Mouse (Mus musculus) inflammation-experienced regulatory T-cells (primary cell): ENCODE results near the gene Higd1a. TPM values are rescaled to one million over a fixed set of nuclear protein-coding genes. Genes with fewer than 3 reads are reported as not detected.

Experiments
- polyA plus RNA-seq, 2 experiments: library from polyadenylated mRNA; unstranded; fragments of 100-300 nt; shearing (Covaris generic); gene quantifications; one replicate each; pipeline ENCODE4 v1.2.1; 2017

Gene Higd1a
- polyA plus RNA-seq, result 10 to 100 TPM; 77.7 to 98.0 TPM

GRCm38 (mm10) chr9:121858153-121858488 lies at the start of gene Higd1a:
Gene Higd1a, minus strand, starts transcription at chr9:121858362.

GRCm38 (mm10) chr9:121898245-121898644 lies 40.1 kb upstream of the Higd1a start, which contains the start of gene Ackr2:
Gene Ackr2, plus strand, starts transcription at chr9:121898355.

GRCm38 (mm10) chr9:121838829-121839621 lies 19.1 kb downstream of the Higd1a start, which contains the start of gene Ccdc13:
Gene Ccdc13, minus strand, starts transcription at chr9:121839461.

Other genes starting within 250 kb of the Higd1a start
- gene Lyzl4, start 216.3 kb downstream of the Higd1a start, polyA plus RNA-seq, result not detected
- gene Vipr1, start 215.6 kb downstream of the Higd1a start, polyA plus RNA-seq, result 10 to 100 TPM in 1 of 2 experiments, 1 to 10 TPM in 1; 5.6 to 58.4 TPM
- gene Sec22c, start 152.9 kb downstream of the Higd1a start, polyA plus RNA-seq, result 10 to 100 TPM; 21.1 to 25.0 TPM
- gene Ss18l2, start 148.0 kb downstream of the Higd1a start, polyA plus RNA-seq, result 10 to 100 TPM; 25.4 to 32.3 TPM
- gene Nktr, start 139.2 kb downstream of the Higd1a start, polyA plus RNA-seq, result 100 to 1,000 TPM; 116 to 132 TPM
- gene Zfp651, start 99.0 kb downstream of the Higd1a start, polyA plus RNA-seq, result under 1 TPM; 0.11 to 0.74 TPM
- gene Klhl40, start 80.8 kb downstream of the Higd1a start, polyA plus RNA-seq, result under 1 TPM; 0.13 to 0.72 TPM
- under 1 TPM in 1 of 2 experiments, not detected in 1; 0.77 TPM for gene Hhatl, start 65.9 kb downstream of the Higd1a start, polyA plus RNA-seq
- gene Ccdc13, start 18.9 kb downstream of the Higd1a start, polyA plus RNA-seq, result under 1 TPM in 1 of 2 experiments, not detected in 1; 0.39 TPM
- gene Ackr2, start 40.0 kb upstream of the Higd1a start, polyA plus RNA-seq, result not detected
- gene Cyp8b1, start 57.9 kb upstream of the Higd1a start, polyA plus RNA-seq, result 1 to 10 TPM in 1 of 2 experiments, under 1 TPM in 1; 0.16 to 1.6 TPM
- under 1 TPM; 0.17 to 0.48 TPM for gene Fam198a, start 92.6 kb upstream of the Higd1a start, polyA plus RNA-seq
- gene Pomgnt2, start 138.7 kb upstream of the Higd1a start, polyA plus RNA-seq, result under 1 TPM in 1 of 2 experiments, not detected in 1; 0.24 TPM